In the genomic region with DNA sequence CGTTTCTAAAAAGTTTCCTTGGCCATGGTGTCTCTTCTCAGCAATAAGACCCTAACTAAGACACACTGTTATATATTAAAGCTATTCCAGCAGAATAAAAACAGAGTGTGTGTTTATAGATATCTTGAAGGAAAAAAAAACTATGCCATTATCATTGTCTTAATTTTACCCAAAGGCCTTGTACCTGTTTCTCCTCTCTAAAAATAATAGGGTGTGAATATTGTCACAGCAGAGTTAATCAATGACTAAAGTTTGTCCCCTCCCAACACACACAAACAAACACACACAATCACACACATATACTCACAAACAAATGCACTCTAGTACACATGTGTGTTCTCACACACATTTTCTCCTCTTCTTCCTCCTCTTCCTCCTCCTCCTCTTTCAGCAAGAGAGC, we compare ENCODE assay signal across 11 mouse cellular contexts. TPM values are rescaled to one million over a fixed set of nuclear protein-coding genes. Genes with fewer than 3 reads are reported as not detected.
DNase-seq lines count a peak whose midpoint lies in the region; ATAC-seq lines count a peak whose summit lies in the region.
"Had no signal": no experiment of that assay in that cellular context is flagged by ENCODE, and none has a peak within 500 bp of the region (broad histone marks: within the 10 kb centered on the region; RNA-seq: fewer than 3 reads in every experiment).

A gene (minus strand): TSS at position 101 of the 400 bp plus-strand sequence.

- DNase-seq in heart, adult 18-20 months, result no peak
- no peak for DNase-seq in heart, adult 9 months (ENCODE audit: low spot score in 2 of 2)
- no peak for DNase-seq in midbrain, embryonic 14.5 days
- DNase-seq in midbrain, embryonic 11.5 days (ENCODE audit: low spot score, missing footprints), result no peak
- no peak for DNase-seq in heart, postnatal 4 days
- no peak for DNase-seq in retina, postnatal 1 day
- DNase-seq in urinary bladder, adult 18-20 months (ENCODE audit: low spot score in 2 of 2), result no peak
- DNase-seq: right cerebral cortex, postnatal 4 days had no signal

- 91% methylated on average over 1 of the region's 1 CpGs for WGBS in midbrain, embryonic 14.5 days
- 91% methylated on average over 1 of the region's 1 CpGs for WGBS in midbrain, embryonic 11.5 days
- WGBS in stomach, embryonic 15.5 days, result 83% methylated on average over 1 of the region's 1 CpGs

- no peak within 1 kb of the TSS for H3K9ac ChIP-seq in midbrain, embryonic 14.5 days (replicated peaks; ENCODE audit: low read length)
- H3K9ac ChIP-seq in midbrain, embryonic 11.5 days (ENCODE audit: low read length), result no peak within 1 kb of the TSS
- no peak within 1 kb of the TSS for H3K9ac ChIP-seq in stomach, embryonic 15.5 days
- H3K9ac ChIP-seq: limb, embryonic 15.5 days had no signal

- no peaks in the 10 kb centered on the region for H3K27me3 ChIP-seq in midbrain, embryonic 14.5 days (ENCODE audit: control insufficient read depth, insufficient read depth, low read length)
- H3K27me3 ChIP-seq in midbrain, embryonic 11.5 days (ENCODE audit: control insufficient read depth, insufficient read depth, low read length), result peaks cover 4% of the 10 kb centered on the region; the same call in 1 of the 2 replicates
- H3K27me3 ChIP-seq in stomach, embryonic 15.5 days (replicated peaks), result no peaks in the 10 kb centered on the region
- H3K27me3 ChIP-seq: CH12.LX; limb, embryonic 15.5 days had no signal

- H3K4me3 ChIP-seq in midbrain, embryonic 14.5 days (replicated peaks; ENCODE audit: low read depth, low read length), result no peak within 1 kb of the TSS
- no peak within 1 kb of the TSS for H3K4me3 ChIP-seq in midbrain, embryonic 11.5 days (ENCODE audit: low read depth, low read length)
- no peak within 1 kb of the TSS for H3K4me3 ChIP-seq in stomach, embryonic 15.5 days (replicated peaks)
- H3K4me3 ChIP-seq: limb, embryonic 15.5 days had no signal

- H3K27ac ChIP-seq in midbrain, embryonic 14.5 days (replicated peaks; ENCODE audit: low read depth, low read length), result no peak within 1 kb of the TSS
- no peak within 1 kb of the TSS for H3K27ac ChIP-seq in midbrain, embryonic 11.5 days (ENCODE audit: low read depth, low read length)
- no peak within 1 kb of the TSS for H3K27ac ChIP-seq in stomach, embryonic 15.5 days
- H3K27ac ChIP-seq: limb, embryonic 15.5 days had no signal

- no peaks in the 10 kb centered on the region for H3K36me3 ChIP-seq in midbrain, embryonic 14.5 days (ENCODE audit: control insufficient read depth, insufficient read depth, low read length)
- no peaks in the 10 kb centered on the region for H3K36me3 ChIP-seq in midbrain, embryonic 11.5 days (ENCODE audit: control insufficient read depth, insufficient read depth, low read length)
- no peaks in the 10 kb centered on the region for H3K36me3 ChIP-seq in stomach, embryonic 15.5 days
- H3K36me3 ChIP-seq: limb, embryonic 15.5 days had no signal

- H3K4me2 ChIP-seq in midbrain, embryonic 14.5 days (ENCODE audit: low read length), result no peak within 1 kb of the TSS
- no peak within 1 kb of the TSS for H3K4me2 ChIP-seq in midbrain, embryonic 11.5 days
- no peak within 1 kb of the TSS for H3K4me2 ChIP-seq in stomach, embryonic 15.5 days
- H3K4me2 ChIP-seq: limb, embryonic 15.5 days had no signal

- H3K9me3 ChIP-seq in midbrain, embryonic 14.5 days (ENCODE audit: control insufficient read depth, low read length), result no peaks in the 10 kb centered on the region
- H3K9me3 ChIP-seq in midbrain, embryonic 11.5 days (ENCODE audit: control insufficient read depth, low read length), result no peaks in the 10 kb centered on the region
- no peaks in the 10 kb centered on the region for H3K9me3 ChIP-seq in stomach, embryonic 15.5 days
- H3K9me3 ChIP-seq: limb, embryonic 15.5 days had no signal

- H3K4me1 ChIP-seq in midbrain, embryonic 14.5 days (ENCODE audit: control insufficient read depth, insufficient read depth, low read length), result 0 out of 2 replicates have a peak, but pooled peaks cover 6% of the 10 kb centered on the region
- H3K4me1 ChIP-seq in midbrain, embryonic 11.5 days (ENCODE audit: control insufficient read depth, insufficient read depth, low read length), result peaks cover 3% of the 10 kb centered on the region; the same call in 1 of the 2 replicates
- peaks cover 6% of the 10 kb centered on the region; the same call in 1 of the 2 replicates for H3K4me1 ChIP-seq in stomach, embryonic 15.5 days

- ATAC-seq in midbrain, embryonic 14.5 days (ENCODE audit: low FRiP score, low TSS enrichment), result no peak
- ATAC-seq in midbrain, embryonic 11.5 days (ENCODE audit: low FRiP score), result no peak
- no peak for ATAC-seq in stomach, embryonic 15.5 days (ENCODE audit: insufficient read depth, low FRiP score, low read depth)

RNA-seq across cellular contexts. Expression of the gene that starts here (rescaled TPM):
- total RNA-seq in heart, adult 18-20 months (2021), result 100 to 1,000 TPM; 225 to 261 TPM
- polyA plus RNA-seq in midbrain, embryonic 14.5 days (2014; fragmentation: Nextera tagmentation; extraction: Ambion mirVana), result 26.4 and 32.6 TPM in 2 replicates
- 5.7 and 6.8 TPM in 2 replicates for polyA plus RNA-seq in midbrain, embryonic 11.5 days (2014; fragmentation: Nextera tagmentation; extraction: Ambion mirVana)
- total RNA-seq in heart, postnatal 4 days (2021), result 100 to 1,000 TPM; 108 to 111 TPM
- polyA plus RNA-seq in stomach, embryonic 15.5 days (2015; fragmentation: Nextera tagmentation; extraction: Ambion mirVana), result 17.1 and 20.0 TPM in 2 replicates
